Mouse (Mus musculus): ENCODE data around the gene Arnt2. TPM values are rescaled to one million over a fixed set of nuclear protein-coding genes. Genes with fewer than 3 reads are reported as not detected.
A peak's percentile ranks its signal among the peaks of the same experiment; 100 is the strongest.

The Arnt2 gene
- total and polyA plus RNA-seq, 3 experiments = 0.03 to 0.27 (median 0.17) TPM

- Histone ChIP-seq H3K4me3 (replicated peaks in 1 of 3; ENCODE audit: low read depth in 2 of 3, low read length in 2 of 3, poor library complexity in 1 of 3) (no peak overlapping the region), H3K79me2 (replicated peaks; ENCODE audit: control insufficient read depth, extremely low read depth, insufficient read depth, poor library complexity, severe bottlenecking) (no peaks in the 10 kb centered on the region), H3K9ac (ENCODE audit: insufficient read depth, low read depth) (no peak overlapping the region), H3K36me3 (replicated peaks in 1 of 2; ENCODE audit: control insufficient read depth in 1 of 2, insufficient read depth in 1 of 2, low read length in 1 of 2) (no peaks in the 10 kb centered on the region), H3K4me1 (ENCODE audit: control insufficient read depth in 1 of 2, insufficient read depth in 2 of 2) (peaks cover 12 to 13% of the 10 kb centered on the region in 2 experiments), H3K4me2 (ENCODE audit: insufficient read depth, low read depth, poor library complexity, severe bottlenecking) (no peak overlapping the region), H3K27me3 (replicated peaks) (no peaks in the 10 kb centered on the region), H3K27ac (ENCODE audit: insufficient read depth, low read depth) (no peak overlapping the region), H3K9me3 (replicated peaks; ENCODE audit: low read length) (no peaks in the 10 kb centered on the region)
- in situ Hi-C loops (cut with MboI; ENCODE audit: low pct_ligation_motif_present, low pct_unique_long_range_greater_than_20kb, low sequenced_read_pairs) = loop anchor here (25.0 kb wide), 1 partner anchor 110 kb away; the partner anchor contains the start of gene Abhd17c
- dilution Hi-C loops (cut with MboI; ENCODE audit: extremely low pct_ligation_motif_present, extremely low pct_unique_long_range_greater_than_20kb, low sequenced_read_pairs) = no loop called here
- DNase-seq (ENCODE audit: extremely low read depth) = peak; percentile 88
- TF ChIP-seq MAX (IDR thresholded peaks at IDR 0.05; ENCODE audit: low read length) (peak; percentile 61), ZMIZ1 (IDR thresholded peaks at IDR 0.05; ENCODE audit: low read depth, low read length) (no peak), CTCF (conservative IDR thresholded peaks at IDR 0.05 in 1 of 2, IDR thresholded peaks at IDR 0.05 in 1 of 2; ENCODE audit: low read depth in 2 of 2, low read length in 2 of 2) (peak; percentile 71 to 99), UBTF (IDR thresholded peaks at IDR 0.05; ENCODE audit: low read depth, low read length) (no peak), POLR2AphosphoS2 (IDR thresholded peaks at IDR 0.05; ENCODE audit: low read depth, low read length) (no peak), ELF1 (IDR thresholded peaks at IDR 0.05; ENCODE audit: low read depth, low read length) (no peak), IRF4 (IDR thresholded peaks at IDR 0.05; ENCODE audit: low read depth, low read length) (peak; percentile 72; the same call in 1 of the 2 replicates), POLR2A (IDR thresholded peaks at IDR 0.05; ENCODE audit: low read depth, low read length) (no peak), ZC3H11A (IDR thresholded peaks at IDR 0.05; ENCODE audit: low read depth, low read length) (peak; percentile 99), CHD2 (IDR thresholded peaks at IDR 0.05; ENCODE audit: low read length) (no peak), CHD1 (IDR thresholded peaks at IDR 0.05; ENCODE audit: low read depth, low read length) (no peak), HCFC1 (IDR thresholded peaks at IDR 0.05; ENCODE audit: low read depth, low read length) (no peak), TCF12 (IDR thresholded peaks at IDR 0.05; ENCODE audit: low read depth, low read length) (peak; percentile 63), TBP (conservative IDR thresholded peaks at IDR 0.05; ENCODE audit: low read depth, low read length) (no peak), MXI1 (IDR thresholded peaks at IDR 0.05; ENCODE audit: low read depth, low read length) (no peak; the same call in 1 of the 2 replicates), PAX5 (IDR thresholded peaks at IDR 0.05; ENCODE audit: low read length) (no peak), GABPA (IDR thresholded peaks at IDR 0.05; ENCODE audit: insufficient replicate concordance, low read depth, low read length) (no peak), USF2 (conservative IDR thresholded peaks at IDR 0.05; ENCODE audit: low read depth, low read length) (no peak), RCOR1 (conservative IDR thresholded peaks at IDR 0.05; ENCODE audit: low read depth, low read length) (no peak), JUN (IDR thresholded peaks at IDR 0.05; ENCODE audit: insufficient read depth, low read depth, low read length) (no peak), MEF2A (IDR thresholded peaks at IDR 0.05; ENCODE audit: borderline replicate concordance, low read depth, low read length) (peak; percentile 65; the same call in 1 of the 2 replicates), NELFE (IDR thresholded peaks at IDR 0.05; ENCODE audit: low read depth, low read length) (peak; percentile 29; the same call in 1 of the 2 replicates), MAZ (IDR thresholded peaks at IDR 0.05; ENCODE audit: low read depth, low read length) (0 out of 2 replicates have a peak, but pooled peaks have one; percentile 46), USF1 (IDR thresholded peaks at IDR 0.05; ENCODE audit: low read depth, low read length) (no peak), RAD21 (IDR thresholded peaks at IDR 0.05; ENCODE audit: low read depth, low read length) (peak; percentile 99), EP300 (IDR thresholded peaks at IDR 0.05; ENCODE audit: low read length) (no peak), ZKSCAN1 (IDR thresholded peaks at IDR 0.05; ENCODE audit: borderline replicate concordance, low read depth, low read length) (no peak), ETS1 (conservative IDR thresholded peaks at IDR 0.05; ENCODE audit: low read depth, low read length) (no peak), SMC3 (IDR thresholded peaks at IDR 0.05; ENCODE audit: low read depth, low read length) (peak; percentile 100), KAT2A (IDR thresholded peaks at IDR 0.05; ENCODE audit: insufficient replicate concordance, low read length) (no peak), E2F4 (IDR thresholded peaks at IDR 0.05; ENCODE audit: insufficient replicate concordance, low read depth, low read length) (no peak), MAFK (IDR thresholded peaks at IDR 0.05; ENCODE audit: insufficient replicate concordance, low read length) (peak; percentile 46; the same call in 1 of the 2 replicates), MYC (IDR thresholded peaks at IDR 0.05; ENCODE audit: low read depth, low read length) (peak; percentile 70; the same call in 1 of the 2 replicates), ZNF384 (IDR thresholded peaks at IDR 0.05; ENCODE audit: low read depth, low read length) (no peak), JUND (conservative IDR thresholded peaks at IDR 0.05; ENCODE audit: low read depth, low read length) (no peak; the same call in 1 of the 2 replicates), BHLHE40 (IDR thresholded peaks at IDR 0.05; ENCODE audit: low read depth, low read length) (no peak), NRF1 (IDR thresholded peaks at IDR 0.05; ENCODE audit: low read depth, low read length) (no peak), SIN3A (IDR thresholded peaks at IDR 0.05; ENCODE audit: low read length) (no peak)
Observed at GRCm38 (mm10) chr7:84272206-84272818, 137.7 kb downstream of the Arnt2 start.
